In genomic region chr10:94500210-94500876, GRCm38 (mm10) we compare ENCODE assay signal across 18 mouse cellular contexts.
DNase-seq lines count a peak whose midpoint lies in the region; ATAC-seq and TF ChIP-seq lines count a peak whose summit lies in the region.
"Had no signal": no experiment of that assay in that cellular context is flagged by ENCODE, and none has a peak within 500 bp of the region (broad histone marks: within the 10 kb centered on the region; RNA-seq: fewer than 3 reads in every experiment).

No protein-coding gene starts in this region.

- H3K4me1 ChIP-seq in intestine, embryonic 14.5 days (replicated peaks; ENCODE audit: control insufficient read depth, insufficient read depth, low read length) = peaks cover 13% of the 10 kb centered on the region; the same call in 1 of the 2 replicates
- 0 out of 2 replicates have a peak, but pooled peaks cover 2% of the 10 kb centered on the region for H3K4me1 ChIP-seq in intestine, postnatal 0 days (replicated peaks; ENCODE audit: control insufficient read depth, insufficient read depth, low read length)
- H3K4me1 ChIP-seq in hindbrain, embryonic 14.5 days (replicated peaks; ENCODE audit: control insufficient read depth, insufficient read depth, low read length) = peaks cover 32% of the 10 kb centered on the region
- peaks cover 12% of the 10 kb centered on the region for H3K4me1 ChIP-seq in midbrain, embryonic 15.5 days
- H3K4me1 ChIP-seq: liver, embryonic 12.5 days had no signal

- no peaks in the 10 kb centered on the region for H3K36me3 ChIP-seq in intestine, embryonic 14.5 days (ENCODE audit: control insufficient read depth, insufficient read depth, low read length)
- no peaks in the 10 kb centered on the region for H3K36me3 ChIP-seq in intestine, postnatal 0 days (ENCODE audit: control insufficient read depth, insufficient read depth)
- no peaks in the 10 kb centered on the region for H3K36me3 ChIP-seq in hindbrain, embryonic 14.5 days (replicated peaks; ENCODE audit: control insufficient read depth, insufficient read depth)
- no peaks in the 10 kb centered on the region for H3K36me3 ChIP-seq in midbrain, embryonic 15.5 days (replicated peaks)
- H3K36me3 ChIP-seq: embryonic facial prominence, embryonic 15.5 days; liver, embryonic 12.5 days had no signal

- no peak overlapping the region; the same call in 1 of the 2 replicates for H3K4me2 ChIP-seq in intestine, embryonic 14.5 days (ENCODE audit: low read length)
- H3K4me2 ChIP-seq in intestine, postnatal 0 days (replicated peaks; ENCODE audit: low read depth) = no peak overlapping the region
- H3K4me2 ChIP-seq in hindbrain, embryonic 14.5 days (replicated peaks) = no peak overlapping the region
- H3K4me2 ChIP-seq in midbrain, embryonic 15.5 days = no peak overlapping the region
- H3K4me2 ChIP-seq: embryonic facial prominence, embryonic 15.5 days; liver, embryonic 12.5 days had no signal

- no peaks in the 10 kb centered on the region for H3K27me3 ChIP-seq in intestine, embryonic 14.5 days (replicated peaks; ENCODE audit: control insufficient read depth, insufficient read depth, low read length)
- no peaks in the 10 kb centered on the region for H3K27me3 ChIP-seq in intestine, postnatal 0 days (replicated peaks; ENCODE audit: control insufficient read depth, insufficient read depth, low read length)
- H3K27me3 ChIP-seq in hindbrain, embryonic 14.5 days (ENCODE audit: control insufficient read depth, insufficient read depth, low read length) = no peaks in the 10 kb centered on the region
- H3K27me3 ChIP-seq in midbrain, embryonic 15.5 days (replicated peaks) = no peaks in the 10 kb centered on the region
- H3K27me3 ChIP-seq: embryonic facial prominence, embryonic 15.5 days; Patski had no signal

- H3K4me3 ChIP-seq in intestine, embryonic 14.5 days (ENCODE audit: low read depth, low read length) = no peak overlapping the region
- no peak overlapping the region for H3K4me3 ChIP-seq in intestine, postnatal 0 days (ENCODE audit: low read depth, low read length)
- no peak overlapping the region for H3K4me3 ChIP-seq in hindbrain, embryonic 14.5 days (replicated peaks; ENCODE audit: low read length)
- H3K4me3 ChIP-seq in midbrain, embryonic 15.5 days = no peak overlapping the region
- H3K4me3 ChIP-seq in gastrocnemius, adult 2 months = no peak overlapping the region
- H3K4me3 ChIP-seq: embryonic facial prominence, embryonic 15.5 days; liver, embryonic 12.5 days had no signal

- H3K9ac ChIP-seq in intestine, embryonic 14.5 days (ENCODE audit: low read length) = no peak overlapping the region
- no peak overlapping the region for H3K9ac ChIP-seq in intestine, postnatal 0 days (ENCODE audit: low read depth, low read length)
- H3K9ac ChIP-seq in hindbrain, embryonic 14.5 days = 0 out of 2 replicates have a peak overlapping the region, but pooled peaks have one; percentile 1
- H3K9ac ChIP-seq in midbrain, embryonic 15.5 days = no peak overlapping the region
- H3K9ac ChIP-seq: embryonic facial prominence, embryonic 15.5 days; liver, embryonic 12.5 days had no signal

- peak overlapping the region; percentile 62 for H3K27ac ChIP-seq in intestine, embryonic 14.5 days (ENCODE audit: low read depth)
- H3K27ac ChIP-seq in intestine, postnatal 0 days (ENCODE audit: low read depth, low read length) = no peak overlapping the region
- H3K27ac ChIP-seq in hindbrain, embryonic 14.5 days = 0 out of 2 replicates have a peak overlapping the region, but pooled peaks have one; percentile 4
- no peak overlapping the region for H3K27ac ChIP-seq in midbrain, embryonic 15.5 days
- no peak overlapping the region for H3K27ac ChIP-seq in gastrocnemius, adult 2 months
- H3K27ac ChIP-seq: embryonic facial prominence, embryonic 15.5 days; liver, embryonic 12.5 days had no signal

- no peak for DNase-seq in intestine, embryonic 14.5 days (ENCODE audit: low spot score)
- peak; percentile 23 for DNase-seq in brain, adult 2 months (ENCODE audit: low read depth, low spot score)
- no peak for DNase-seq in hindbrain, embryonic 14.5 days (ENCODE audit: low spot score)
- no peak for DNase-seq in spleen, postnatal 10 days (ENCODE audit: low spot score in 2 of 2)
- DNase-seq in gastrocnemius, adult 2 months = no peak
- DNase-seq: adrenal gland, postnatal 10 days; cerebellum, adult 9-11 months; gastrocnemius, postnatal 10 days; kidney, adult 2 months; layer of hippocampus, postnatal 36 days; spleen, adult 18-20 months; thymus, postnatal 25 days had no signal

- no peak for ATAC-seq in intestine, embryonic 14.5 days (replicated peaks; ENCODE audit: low FRiP score, low TSS enrichment, low read depth)
- ATAC-seq in intestine, postnatal 0 days = no peak
- 0 out of 2 replicates have a peak, but pooled peaks have one; percentile 38 for ATAC-seq in hindbrain, embryonic 14.5 days (ENCODE audit: low FRiP score)
- 0 out of 2 replicates have a peak, but pooled peaks have one; percentile 40 for ATAC-seq in midbrain, embryonic 15.5 days (replicated peaks)
- ATAC-seq in megakaryocyte-erythroid progenitor cell, adult 5-6 weeks (replicated peaks; ENCODE audit: low FRiP score, low TSS enrichment, poor library complexity, severe bottlenecking) = no peak
- ATAC-seq: liver, embryonic 12.5 days; Patski had no signal

- WGBS in intestine, embryonic 14.5 days = 29% methylated on average over 16 of the region's 16 CpGs
- 49% methylated on average over 16 of the region's 16 CpGs for WGBS in intestine, postnatal 0 days
- 27% methylated on average over 16 of the region's 16 CpGs for WGBS in hindbrain, embryonic 14.5 days
- WGBS in midbrain, embryonic 15.5 days = 30% methylated on average over 16 of the region's 16 CpGs

- TF ChIP-seq CTCF in intestine, postnatal 0 days (IDR thresholded peaks at IDR 0.05; ENCODE audit: low read depth) = no peak
- TF ChIP-seq CTCF in gastrocnemius, adult 2 months (IDR thresholded peaks at IDR 0.05) = no peak

- no peaks in the 10 kb centered on the region for H3K9me3 ChIP-seq in intestine, embryonic 14.5 days (ENCODE audit: control insufficient read depth, low read length)
- no peaks in the 10 kb centered on the region for H3K9me3 ChIP-seq in intestine, postnatal 0 days (ENCODE audit: control insufficient read depth)
- no peaks in the 10 kb centered on the region for H3K9me3 ChIP-seq in hindbrain, embryonic 14.5 days (ENCODE audit: control insufficient read depth, low read length)
- H3K9me3 ChIP-seq in midbrain, embryonic 15.5 days = no peaks in the 10 kb centered on the region
- H3K9me3 ChIP-seq: embryonic facial prominence, embryonic 15.5 days; liver, embryonic 12.5 days had no signal

- intact Hi-C loops in gastrocnemius, adult 2 months (cut with DNase I) = no loop called here

Comparison
In these comparisons a context has a peak if more than half of its experiments do, and no peak if none do; other contexts are left out.
1. H3K27ac ChIP-seq: peak in intestine, embryonic 14.5 days (single experiment) and hindbrain, embryonic 14.5 days (single experiment); none in intestine, postnatal 0 days (single experiment), midbrain, embryonic 15.5 days (single experiment) and gastrocnemius, adult 2 months (single experiment).
2. ATAC-seq: peak in hindbrain, embryonic 14.5 days (single experiment) and midbrain, embryonic 15.5 days (single experiment); none in intestine, embryonic 14.5 days (single experiment), intestine, postnatal 0 days (single experiment) and megakaryocyte-erythroid progenitor cell, adult 5-6 weeks (single experiment).